Mouse (Mus musculus) forebrain, embryonic 16.5 days (tissue): ENCODE measurements around the gene Plppr4. TPM values are rescaled to one million over a fixed set of nuclear protein-coding genes. Genes with fewer than 3 reads are reported as not detected.

Experiments used
- ATAC-seq: fragments of 200-750 bp; cut with Nextera tagmentation; 2 replicates; pipeline ENCODE4 v1.8.0; 2017; ENCODE audit warnings: mild to moderate bottlenecking, moderate library complexity
- H3K27ac ChIP-seq: fragments of 300-500 bp; sonication (generic); 2 replicates; pipeline ENCODE4 v1.5.1; 2014; ENCODE audit warnings: low read length, control low read depth
- H3K27me3 ChIP-seq: fragments of 300-500 bp; sonication (generic); replicated peaks from 2 replicates; pipeline ENCODE4 v1.6.1; 2014; ENCODE audit warnings: low read length; ENCODE audit not compliant: control insufficient read depth, insufficient read depth
- H3K36me3 ChIP-seq: fragments of 300-500 bp; sonication (generic); 2 replicates; pipeline ENCODE4 v1.6.1; 2014; ENCODE audit not compliant: control insufficient read depth, insufficient read depth
- H3K4me1 ChIP-seq: fragments of 300-500 bp; sonication (generic); replicated peaks from 2 replicates; pipeline ENCODE4 v1.6.1; 2014; ENCODE audit warnings: low read length; ENCODE audit not compliant: control insufficient read depth, insufficient read depth
- H3K4me2 ChIP-seq: fragments of 300-500 bp; sonication (generic); 2 replicates; pipeline ENCODE4 v1.6.1; 2014; ENCODE audit warnings: mild to moderate bottlenecking, low read length, control low read depth
- H3K4me3 ChIP-seq: fragments of 300-500 bp; sonication (generic); replicated peaks from 2 replicates; pipeline ENCODE4 v1.5.1; 2014; ENCODE audit warnings: mild to moderate bottlenecking, low read length, control low read depth
- H3K9ac ChIP-seq: fragments of 300-500 bp; sonication (generic); replicated peaks from 2 replicates; pipeline ENCODE4 v1.6.1; 2014; ENCODE audit warnings: low read depth, low read length, control low read depth
- H3K9me3 ChIP-seq: fragments of 300-500 bp; sonication (generic); 2 replicates; pipeline ENCODE4 v1.6.1; 2016; ENCODE audit warnings: low read length; ENCODE audit not compliant: control insufficient read depth
- WGBS: fragments of 180-500 bp; shearing (Covaris S2); extraction: QIAGEN DNeasy Blood & Tissue Kit; methylation state at CpG from one replicate; pipeline ENCODE4 v1.1.7; 2014; 5-methylcytosine and 5-hydroxymethylcytosine counted together
- polyA plus RNA-seq: library from polyadenylated mRNA; unstranded; fragments of >200 nt; fragmentation: Nextera tagmentation; extraction: Ambion mirVana; gene quantifications from 2 replicates; pipeline ENCODE4 v1.2.1, GENCODE M21; 2015

Plppr4 gene
- polyA plus RNA-seq, 1 experiment from 2014 or later, result 26.8 TPM

DNA sequence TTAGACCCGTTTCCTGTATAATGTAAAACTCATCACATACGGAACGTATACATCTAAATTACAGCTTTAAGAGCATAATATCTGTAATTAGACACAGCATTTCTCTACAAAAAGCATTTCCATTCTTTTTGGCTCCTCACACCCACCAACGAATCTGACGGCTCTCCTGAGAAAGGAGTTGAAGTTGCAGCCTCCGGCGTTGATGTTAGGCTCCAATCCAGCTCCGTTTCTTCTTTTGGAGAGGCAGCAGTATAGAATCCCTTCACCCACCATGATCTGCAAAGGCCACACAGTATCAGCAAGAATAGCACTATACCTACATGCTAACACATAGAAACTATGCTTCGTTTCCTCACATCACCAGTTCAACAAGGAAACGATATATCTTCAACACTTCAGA lies 29.2 kb downstream of the Plppr4 start:
- 83% methylated on average over 10 of the region's 10 CpGs for WGBS
- H3K9ac ChIP-seq, result no peak overlapping the region
- ATAC-seq, result no peak

GRCm38 (mm10) chr3:117329485-117329884 lies 31.2 kb downstream of the Plppr4 start:
- no peak overlapping the region for H3K4me3 ChIP-seq
- H3K4me2 ChIP-seq, result no peak overlapping the region
- ATAC-seq, result no peak
- no peaks in the 10 kb centered on the region for H3K4me1 ChIP-seq
- WGBS, result 59% methylated on average over 6 of the region's 6 CpGs
- no peak overlapping the region for H3K27ac ChIP-seq
- no peaks in the 10 kb centered on the region for H3K27me3 ChIP-seq
- H3K9me3 ChIP-seq, result no peaks in the 10 kb centered on the region
- H3K36me3 ChIP-seq, result no peaks in the 10 kb centered on the region
- H3K9ac ChIP-seq, result no peak overlapping the region

More for the DNA sequence above, 29.2 kb downstream of the Plppr4 start:
- Histone ChIP-seq H3K27me3 (no peaks in the 10 kb centered on the region), H3K9me3 (no peaks in the 10 kb centered on the region), H3K27ac (no peak overlapping the region), H3K36me3 (no peaks in the 10 kb centered on the region), H3K4me1 (no peaks in the 10 kb centered on the region), H3K4me2 (no peak overlapping the region), H3K4me3 (no peak overlapping the region)

DNA sequence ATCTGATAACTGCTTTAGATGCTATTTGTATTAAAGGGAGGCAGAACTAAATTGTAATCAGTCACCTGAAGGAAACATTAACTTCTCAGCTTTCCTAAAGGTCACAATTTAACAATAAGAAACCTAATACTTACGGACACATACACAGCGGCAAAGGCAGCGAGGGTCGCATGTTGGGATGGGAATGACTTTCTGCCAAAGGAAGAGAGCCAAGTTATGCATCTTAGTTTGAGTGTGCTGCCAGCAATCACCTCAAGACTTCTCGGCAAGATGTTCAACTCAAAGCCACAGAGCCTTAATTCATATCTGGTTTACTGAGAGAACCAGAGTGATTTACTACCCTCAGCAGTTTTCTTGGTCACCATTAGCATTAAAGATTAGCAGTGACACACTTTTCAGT lies 34.1 kb downstream of the Plppr4 start:
- H3K9ac ChIP-seq, result no peak overlapping the region
- H3K4me1 ChIP-seq, result no peaks in the 10 kb centered on the region
- no peak overlapping the region for H3K4me2 ChIP-seq
- peaks cover 2% of the 10 kb centered on the region; the same call in 1 of the 2 replicates for H3K9me3 ChIP-seq
- H3K36me3 ChIP-seq, result peaks cover 11% of the 10 kb centered on the region
- WGBS, result 91% methylated on average over 5 of the region's 5 CpGs
- H3K4me3 ChIP-seq, result no peak overlapping the region
- no peaks in the 10 kb centered on the region for H3K27me3 ChIP-seq
- ATAC-seq, result no peak
- H3K27ac ChIP-seq, result no peak overlapping the region

DNA sequence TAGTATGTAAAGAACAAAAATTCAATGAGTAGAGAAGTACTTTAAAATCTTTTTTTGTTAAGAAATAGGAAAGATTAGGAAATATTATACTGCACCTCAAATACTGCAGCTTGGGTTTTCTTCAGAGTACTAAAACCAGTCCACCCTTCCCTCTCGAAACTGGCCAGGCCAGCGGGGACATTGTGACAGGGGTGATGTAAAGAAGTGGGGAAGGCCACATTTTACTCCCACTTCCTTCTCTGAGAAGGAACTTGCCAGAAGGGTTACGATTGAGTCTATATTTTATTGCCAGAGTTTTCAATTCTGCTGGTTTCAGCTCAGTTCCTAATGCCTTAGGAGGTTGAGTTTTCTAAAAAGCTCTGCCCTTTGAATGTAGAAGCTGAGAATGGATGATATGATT lies 41.0 kb downstream of the Plppr4 start:
- H3K4me3 ChIP-seq, result no peak overlapping the region
- no peak for ATAC-seq
- 85% methylated on average over 3 of the region's 3 CpGs for WGBS

DNA sequence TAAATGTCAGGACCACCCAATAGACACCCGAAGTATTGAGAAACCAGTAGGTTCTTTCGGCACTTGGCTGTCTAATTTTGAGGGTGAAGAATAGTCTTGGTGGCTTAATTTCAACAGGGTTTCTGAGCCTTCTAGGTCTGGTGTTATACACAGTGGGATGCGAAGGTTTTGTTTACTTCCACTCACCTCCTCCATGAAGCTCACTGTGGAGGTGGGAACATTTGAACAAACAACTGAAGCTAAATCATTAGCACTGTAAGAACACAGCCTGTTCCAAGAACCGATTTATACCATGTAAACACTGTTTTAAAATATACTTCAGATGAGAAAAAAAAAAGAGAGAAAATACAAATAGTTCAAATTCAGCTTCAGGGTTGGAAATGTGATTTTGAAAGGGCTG lies 47.3 kb downstream of the Plppr4 start:
- Histone ChIP-seq H3K9ac (no peak overlapping the region), H3K27ac (no peak overlapping the region), H3K4me3 (no peak overlapping the region), H3K36me3 (no peaks in the 10 kb centered on the region), H3K4me1 (no peaks in the 10 kb centered on the region), H3K27me3 (no peaks in the 10 kb centered on the region), H3K9me3 (no peaks in the 10 kb centered on the region), H3K4me2 (no peak overlapping the region)
- ATAC-seq, result no peak
- WGBS, result 93% methylated on average over 4 of the region's 4 CpGs

More for the DNA sequence above, 41.0 kb downstream of the Plppr4 start:
- Histone ChIP-seq H3K36me3 (peaks cover 12% of the 10 kb centered on the region), H3K4me1 (no peaks in the 10 kb centered on the region), H3K27ac (no peak overlapping the region), H3K9ac (no peak overlapping the region), H3K9me3 (peaks cover 2% of the 10 kb centered on the region; the same call in 1 of the 2 replicates), H3K4me2 (no peak overlapping the region), H3K27me3 (no peaks in the 10 kb centered on the region)

- no peaks in the 10 kb centered on the region for H3K27me3 ChIP-seq
- no peaks in the 10 kb centered on the region for H3K9me3 ChIP-seq
- H3K4me1 ChIP-seq, result no peaks in the 10 kb centered on the region
- no peak overlapping the region for H3K4me3 ChIP-seq
- no peak overlapping the region for H3K27ac ChIP-seq
- no peak overlapping the region for H3K9ac ChIP-seq
- WGBS, result 94% methylated on average over 7 of the region's 7 CpGs
- ATAC-seq, result no peak
- no peak overlapping the region for H3K4me2 ChIP-seq
- no peaks in the 10 kb centered on the region for H3K36me3 ChIP-seq
Measured at GRCm38 (mm10) chr3:117312097-117312496, 48.6 kb downstream of the Plppr4 start.

DNA sequence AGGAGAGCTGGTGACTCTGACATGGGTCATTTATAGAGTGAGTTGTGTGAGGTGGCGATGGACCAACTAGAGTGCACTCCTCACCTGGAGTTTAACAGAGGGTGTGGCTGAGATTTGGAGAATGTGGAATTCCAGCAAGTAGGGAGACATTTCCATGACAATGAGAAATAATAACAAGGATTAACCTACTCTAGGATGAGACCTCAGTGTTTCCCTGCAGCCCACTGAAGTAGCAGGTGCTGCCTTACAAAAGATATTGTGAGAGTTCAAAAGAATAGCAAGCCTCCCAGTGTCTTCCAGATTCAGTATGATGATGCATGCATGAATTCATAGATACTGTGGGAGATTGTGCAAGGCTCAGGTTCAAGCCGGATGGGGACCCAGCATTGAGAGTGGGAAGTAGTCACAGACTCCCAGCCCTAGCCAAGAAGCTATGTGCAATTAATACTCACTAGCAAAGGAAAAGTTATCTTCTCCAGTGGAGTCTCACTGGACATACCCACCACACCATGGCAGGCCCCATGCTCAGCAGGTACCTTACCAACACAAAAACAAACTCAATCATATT lies 49.8 kb downstream of the Plppr4 start:
- WGBS, result 96% methylated on average over 2 of the region's 2 CpGs

DNA sequence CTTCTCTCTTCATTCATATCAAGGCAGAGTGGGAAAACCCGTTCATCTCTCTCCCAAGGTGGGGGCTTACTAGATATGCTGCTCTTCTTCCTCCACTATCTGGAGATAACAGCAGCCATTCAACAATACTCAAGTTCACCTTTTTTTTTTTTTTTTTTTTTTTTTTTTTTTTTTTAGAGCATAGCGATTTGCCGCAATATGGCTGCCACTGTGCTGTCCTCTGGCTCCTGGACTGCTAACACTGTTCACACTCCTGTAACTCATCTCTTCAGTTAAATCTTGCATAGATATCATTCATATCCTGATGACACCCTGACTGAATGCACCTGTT lies 51.1 kb downstream of the Plppr4 start:
- WGBS, result 98% methylated on average over 3 of the region's 3 CpGs
- H3K36me3 ChIP-seq, result no peaks in the 10 kb centered on the region

More for the DNA sequence above, 49.8 kb downstream of the Plppr4 start:
- Histone ChIP-seq H3K9me3 (no peaks in the 10 kb centered on the region), H3K4me3 (no peak overlapping the region), H3K27me3 (no peaks in the 10 kb centered on the region), H3K36me3 (no peaks in the 10 kb centered on the region), H3K9ac (no peak overlapping the region), H3K27ac (no peak overlapping the region), H3K4me2 (no peak overlapping the region), H3K4me1 (no peaks in the 10 kb centered on the region)
- no peak for ATAC-seq

DNA sequence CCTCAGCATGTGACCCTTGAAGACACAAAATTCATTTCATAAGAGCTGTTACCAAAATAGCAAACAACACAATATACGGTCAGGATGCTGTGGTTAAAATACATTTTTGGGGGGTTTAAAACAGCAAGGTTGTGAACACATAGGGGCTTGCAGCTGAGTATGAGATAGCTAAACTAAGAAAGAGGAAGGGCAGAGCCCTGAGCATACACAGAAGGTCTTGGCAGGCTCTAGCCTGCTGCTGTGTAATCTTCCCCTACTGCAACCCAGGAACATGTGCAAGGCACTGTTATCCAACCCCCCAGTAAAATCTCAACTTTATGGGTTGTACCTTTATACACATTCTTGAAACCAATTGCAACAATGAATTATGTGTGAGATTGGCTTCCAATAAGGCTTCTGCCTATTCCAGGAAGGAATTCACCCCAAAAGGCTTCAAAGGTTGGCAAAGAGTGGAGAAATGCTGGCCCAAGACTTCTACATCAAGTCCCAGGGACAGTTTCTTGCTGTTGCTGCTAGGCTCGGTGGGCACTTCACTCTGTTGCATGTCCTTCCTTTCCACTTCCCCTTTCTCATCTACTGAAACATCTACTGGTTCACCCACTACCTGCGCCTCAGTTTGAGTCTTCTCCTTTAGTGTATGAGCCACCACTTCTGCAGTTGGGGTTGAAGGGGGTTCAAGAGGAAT lies 51.6 kb downstream of the Plppr4 start:
- WGBS, result 95% methylated on average over 3 of the region's 3 CpGs
- Histone ChIP-seq H3K9me3 (no peaks in the 10 kb centered on the region), H3K4me3 (no peak overlapping the region), H3K4me2 (no peak overlapping the region), H3K36me3 (no peaks in the 10 kb centered on the region), H3K27me3 (no peaks in the 10 kb centered on the region), H3K9ac (no peak overlapping the region), H3K27ac (no peak overlapping the region), H3K4me1 (no peaks in the 10 kb centered on the region)
- no peak for ATAC-seq

More for the DNA sequence above, 51.1 kb downstream of the Plppr4 start:
- no peak for ATAC-seq
- Histone ChIP-seq H3K27me3 (no peaks in the 10 kb centered on the region), H3K4me1 (no peaks in the 10 kb centered on the region), H3K4me2 (no peak overlapping the region), H3K9me3 (no peaks in the 10 kb centered on the region), H3K27ac (no peak overlapping the region), H3K4me3 (no peak overlapping the region), H3K9ac (no peak overlapping the region)
